Mouse (Mus musculus) forebrain, embryonic 16.5 days (tissue): Measurements from ENCODE around the gene Sufu. TPM values are rescaled to one million over a fixed set of nuclear protein-coding genes. Genes with fewer than 3 reads are reported as not detected.

Experiments used
- ATAC-seq: fragments of 200-750 bp; cut with Nextera tagmentation; 2 replicates; pipeline ENCODE4 v1.8.0; 2017; ENCODE audit warnings: mild to moderate bottlenecking, moderate library complexity
- H3K27ac ChIP-seq: fragments of 300-500 bp; sonication (generic); 2 replicates; pipeline ENCODE4 v1.5.1; 2014; ENCODE audit warnings: low read length, control low read depth
- H3K27me3 ChIP-seq: fragments of 300-500 bp; sonication (generic); replicated peaks from 2 replicates; pipeline ENCODE4 v1.6.1; 2014; ENCODE audit warnings: low read length; ENCODE audit not compliant: control insufficient read depth, insufficient read depth
- H3K36me3 ChIP-seq: fragments of 300-500 bp; sonication (generic); 2 replicates; pipeline ENCODE4 v1.6.1; 2014; ENCODE audit not compliant: control insufficient read depth, insufficient read depth
- H3K4me1 ChIP-seq: fragments of 300-500 bp; sonication (generic); replicated peaks from 2 replicates; pipeline ENCODE4 v1.6.1; 2014; ENCODE audit warnings: low read length; ENCODE audit not compliant: control insufficient read depth, insufficient read depth
- H3K4me2 ChIP-seq: fragments of 300-500 bp; sonication (generic); 2 replicates; pipeline ENCODE4 v1.6.1; 2014; ENCODE audit warnings: mild to moderate bottlenecking, low read length, control low read depth
- H3K4me3 ChIP-seq: fragments of 300-500 bp; sonication (generic); replicated peaks from 2 replicates; pipeline ENCODE4 v1.5.1; 2014; ENCODE audit warnings: mild to moderate bottlenecking, low read length, control low read depth
- H3K9ac ChIP-seq: fragments of 300-500 bp; sonication (generic); replicated peaks from 2 replicates; pipeline ENCODE4 v1.6.1; 2014; ENCODE audit warnings: low read depth, low read length, control low read depth
- H3K9me3 ChIP-seq: fragments of 300-500 bp; sonication (generic); 2 replicates; pipeline ENCODE4 v1.6.1; 2016; ENCODE audit warnings: low read length; ENCODE audit not compliant: control insufficient read depth
- WGBS: fragments of 180-500 bp; shearing (Covaris S2); extraction: QIAGEN DNeasy Blood & Tissue Kit; methylation state at CpG from one replicate; pipeline ENCODE4 v1.1.7; 2014; 5-methylcytosine and 5-hydroxymethylcytosine counted together
- polyA plus RNA-seq: library from polyadenylated mRNA; unstranded; fragments of >200 nt; fragmentation: Nextera tagmentation; extraction: Ambion mirVana; gene quantifications from 2 replicates; pipeline ENCODE4 v1.2.1, GENCODE M21; 2015

Gene Sufu
- polyA plus RNA-seq, 1 experiment from 2014 or later, result 26.4 TPM

DNA sequence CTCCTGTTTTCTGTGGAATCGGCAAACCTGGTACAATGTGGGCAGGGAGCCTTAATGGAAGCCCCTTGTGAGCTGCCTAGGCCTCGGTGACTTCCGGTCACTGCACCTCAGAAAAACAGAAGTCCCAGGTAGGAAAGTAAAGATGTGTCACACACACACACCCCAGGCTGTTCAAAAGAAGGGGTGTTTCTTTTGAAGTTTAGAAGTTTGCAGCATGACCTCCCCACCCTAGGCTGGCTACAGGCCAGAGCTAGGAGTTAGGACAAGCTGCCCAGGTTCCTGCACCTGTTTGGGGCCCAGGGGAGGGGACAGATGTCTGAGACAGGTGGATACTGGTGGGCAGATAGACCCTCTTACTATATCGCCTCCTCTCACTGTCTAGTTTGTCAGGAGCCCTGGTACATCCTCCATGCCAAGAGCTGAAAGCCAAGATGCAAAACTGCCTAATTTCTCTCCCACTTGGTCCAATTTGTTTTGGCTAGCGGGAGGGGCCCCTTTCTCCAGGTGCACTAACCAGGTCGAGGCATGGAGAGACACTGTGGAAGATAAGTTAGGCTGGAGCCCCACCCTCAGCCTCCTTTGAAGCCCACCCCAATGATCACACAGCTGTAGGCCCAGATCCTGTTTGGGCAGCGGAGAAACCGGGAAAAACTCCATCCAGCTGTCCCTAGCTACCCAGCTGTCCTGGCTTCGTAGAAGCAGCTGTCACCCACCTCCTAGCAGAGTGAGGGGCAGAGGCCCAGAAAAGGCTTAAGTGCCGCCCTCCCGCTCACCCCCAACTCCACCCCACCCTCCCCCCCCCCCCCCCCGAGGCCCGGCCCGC, 121.0 kb downstream of the Sufu start:
- H3K4me2 ChIP-seq, result no peak overlapping the region
- WGBS, result 35% methylated on average over 10 of the region's 14 CpGs

DNA sequence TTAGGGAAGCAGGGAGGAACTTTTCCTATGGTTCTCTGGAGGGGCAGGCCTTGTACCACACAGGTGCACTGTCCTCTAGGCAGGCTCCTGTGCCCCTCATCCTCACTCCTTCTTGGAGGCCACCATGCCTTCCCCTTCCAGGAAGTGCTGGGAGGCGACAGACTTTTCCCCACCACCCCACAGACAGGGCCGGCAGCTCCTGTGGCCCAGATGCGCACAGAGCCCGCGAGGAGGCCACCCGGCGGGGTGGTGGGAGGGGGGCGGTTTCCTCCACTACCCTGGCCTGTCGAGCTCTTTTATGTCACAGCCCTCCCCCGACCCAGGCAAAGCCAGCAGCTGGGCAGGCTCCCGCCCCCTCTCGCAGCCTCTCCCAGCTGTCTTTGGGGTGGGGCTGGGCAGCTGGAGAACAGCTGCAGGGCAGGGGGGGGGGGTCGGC, 121.7 kb downstream of the Sufu start:
- ATAC-seq, result peak; percentile 55
- H3K9me3 ChIP-seq, result no peaks in the 10 kb centered on the region
- WGBS, result 2% methylated on average over 13 of the region's 13 CpGs
- H3K9ac ChIP-seq, result peak overlapping the region; percentile 19; the same call in 1 of the 2 replicates
- peaks cover 23% of the 10 kb centered on the region for H3K36me3 ChIP-seq
- H3K4me3 ChIP-seq, result no peak overlapping the region
- no peak overlapping the region for H3K27ac ChIP-seq
- no peaks in the 10 kb centered on the region for H3K27me3 ChIP-seq
- peak overlapping the region; percentile 2; the same call in 1 of the 2 replicates for H3K4me2 ChIP-seq
- peaks cover 24% of the 10 kb centered on the region for H3K4me1 ChIP-seq

More for the DNA sequence above, 121.0 kb downstream of the Sufu start:
- Histone ChIP-seq H3K9me3 (no peaks in the 10 kb centered on the region), H3K4me3 (no peak overlapping the region), H3K27me3 (no peaks in the 10 kb centered on the region), H3K27ac (no peak overlapping the region), H3K9ac (peak overlapping the region; percentile 19; the same call in 1 of the 2 replicates), H3K36me3 (peaks cover 29% of the 10 kb centered on the region), H3K4me1 (peaks cover 18% of the 10 kb centered on the region)
- ATAC-seq, result peak; percentile 24; the same call in 1 of the 2 replicates

- no peaks in the 10 kb centered on the region for H3K9me3 ChIP-seq
- peaks cover 31% of the 10 kb centered on the region for H3K4me1 ChIP-seq
- H3K4me2 ChIP-seq, result no peak overlapping the region
- ATAC-seq, result no peak
- WGBS, result 19% methylated on average over 5 of the region's 5 CpGs
- H3K27me3 ChIP-seq, result no peaks in the 10 kb centered on the region
- no peak overlapping the region for H3K9ac ChIP-seq
- H3K4me3 ChIP-seq, result no peak overlapping the region
- H3K36me3 ChIP-seq, result peaks cover 17% of the 10 kb centered on the region
- H3K27ac ChIP-seq, result no peak overlapping the region
Measured at GRCm38 (mm10) chr19:46518828-46519621, 122.3 kb downstream of the Sufu start.

- ATAC-seq, result no peak
- no peak overlapping the region for H3K9ac ChIP-seq
- H3K4me1 ChIP-seq, result peaks cover 57% of the 10 kb centered on the region
- no peak overlapping the region for H3K4me3 ChIP-seq
- H3K4me2 ChIP-seq, result no peak overlapping the region
- no peaks in the 10 kb centered on the region for H3K36me3 ChIP-seq
- no peaks in the 10 kb centered on the region for H3K27me3 ChIP-seq
- H3K9me3 ChIP-seq, result no peaks in the 10 kb centered on the region
- H3K27ac ChIP-seq, result no peak overlapping the region
Measured at GRCm38 (mm10) chr19:46521698-46522097, 125.0 kb downstream of the Sufu start.

GRCm38 (mm10) chr19:46522433-46523044, 125.8 kb downstream of the Sufu start:
- H3K9me3 ChIP-seq, result no peaks in the 10 kb centered on the region
- H3K9ac ChIP-seq, result no peak overlapping the region
- 47% methylated on average over 15 of the region's 15 CpGs for WGBS
- peaks cover 62% of the 10 kb centered on the region for H3K4me1 ChIP-seq
- no peaks in the 10 kb centered on the region for H3K27me3 ChIP-seq
- H3K4me3 ChIP-seq, result no peak overlapping the region
- H3K27ac ChIP-seq, result no peak overlapping the region; the same call in 1 of the 2 replicates
- no peak for ATAC-seq
- H3K4me2 ChIP-seq, result no peak overlapping the region
- H3K36me3 ChIP-seq, result no peaks in the 10 kb centered on the region

DNA sequence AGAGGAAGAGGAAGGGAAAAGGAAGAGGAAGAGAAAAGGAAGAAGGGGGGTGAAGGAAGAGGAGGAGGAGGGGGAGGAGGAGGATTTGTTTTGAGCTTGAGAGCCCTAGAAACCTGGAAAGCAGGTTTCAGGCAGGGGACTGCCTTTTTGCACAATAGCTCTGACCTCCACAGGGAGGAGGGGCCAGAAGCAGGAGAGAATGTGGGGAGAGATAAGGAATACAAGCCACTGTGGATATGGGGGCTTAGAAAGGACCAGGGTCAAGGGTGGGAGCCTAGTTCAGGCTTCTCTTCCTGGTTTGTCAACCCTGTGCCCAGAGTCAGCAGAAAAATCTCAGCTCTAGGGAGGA, 126.4 kb downstream of the Sufu start:
- Histone ChIP-seq H3K27ac (peak overlapping the region; percentile 84), H3K4me2 (peak overlapping the region; percentile 50), H3K4me3 (no peak overlapping the region), H3K27me3 (no peaks in the 10 kb centered on the region), H3K9me3 (no peaks in the 10 kb centered on the region), H3K4me1 (peaks cover 62% of the 10 kb centered on the region), H3K36me3 (no peaks in the 10 kb centered on the region), H3K9ac (peak overlapping the region; percentile 33)
- no peak for ATAC-seq

DNA sequence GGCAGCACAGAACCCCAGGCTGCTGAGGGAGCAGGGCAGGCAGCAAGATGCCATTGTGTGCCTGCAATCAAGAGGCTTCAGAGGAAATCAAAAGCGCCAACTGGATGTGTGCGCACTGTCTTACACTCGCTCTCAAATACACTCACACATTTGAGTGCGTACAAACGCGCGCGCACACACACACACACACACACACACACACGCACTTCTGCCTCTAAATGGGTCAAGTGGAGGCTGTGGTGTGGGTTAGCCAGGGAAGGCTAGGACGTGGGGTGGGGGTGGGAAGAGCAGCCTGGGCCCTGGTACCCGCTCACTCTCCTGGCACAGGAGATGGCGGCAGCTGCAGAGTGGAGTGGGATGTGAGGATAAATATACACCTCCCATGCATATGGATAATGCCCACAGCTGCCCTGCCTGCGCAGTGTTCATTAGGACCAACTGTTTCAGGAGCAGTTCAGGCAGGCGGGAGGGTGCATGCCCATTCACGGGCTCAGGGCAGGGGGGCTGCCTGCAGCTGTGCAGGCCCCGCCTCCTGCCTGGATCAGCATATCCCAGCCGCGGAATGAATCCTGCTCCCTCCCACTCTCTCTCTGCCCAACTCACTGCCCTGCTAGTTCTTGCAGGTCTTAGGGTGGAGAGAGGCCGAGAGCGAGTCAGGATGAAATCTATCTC, 126.9 kb downstream of the Sufu start:
- Histone ChIP-seq H3K4me3 (peak overlapping the region; percentile 24), H3K9ac (peak overlapping the region; percentile 33), H3K27ac (peak overlapping the region; percentile 84), H3K36me3 (no peaks in the 10 kb centered on the region), H3K4me1 (peaks cover 62% of the 10 kb centered on the region), H3K9me3 (no peaks in the 10 kb centered on the region), H3K4me2 (peak overlapping the region; percentile 50), H3K27me3 (no peaks in the 10 kb centered on the region)
- WGBS, result 3% methylated on average over 20 of the region's 20 CpGs
- peak; percentile 89 for ATAC-seq

GRCm38 (mm10) chr19:46524152-46524544, 127.5 kb downstream of the Sufu start:
- ATAC-seq, result no peak
- Histone ChIP-seq H3K36me3 (no peaks in the 10 kb centered on the region), H3K9me3 (no peaks in the 10 kb centered on the region), H3K4me1 (peaks cover 62% of the 10 kb centered on the region), H3K4me2 (peak overlapping the region; percentile 50), H3K4me3 (peak overlapping the region; percentile 24), H3K9ac (peak overlapping the region; percentile 33), H3K27me3 (no peaks in the 10 kb centered on the region), H3K27ac (peak overlapping the region; percentile 84)
- 10% methylated on average over 6 of the region's 6 CpGs for WGBS
